Mouse (Mus musculus): ENCODE data around the gene Cul4a. TPM values are rescaled to one million over a fixed set of nuclear protein-coding genes. Genes with fewer than 3 reads are reported as not detected.

The Cul4a gene
- total RNA-seq, 2 experiments from 2014 or later = 405 to 552 TPM

- no peak for ATAC-seq (replicated peaks; ENCODE audit: low FRiP score, poor library complexity, severe bottlenecking)
These were observed 19.5 kb downstream of the Cul4a start for GRCm38 (mm10) chr8:13124897-13125296.

GRCm38 (mm10) chr8:13132220-13132619 lies 26.8 kb downstream of the Cul4a start:
- peak; percentile 85 for ATAC-seq (replicated peaks; ENCODE audit: low FRiP score, poor library complexity, severe bottlenecking)

- no peak for ATAC-seq (replicated peaks; ENCODE audit: low FRiP score, poor library complexity, severe bottlenecking)
These were observed 34.3 kb downstream of the Cul4a start for GRCm38 (mm10) chr8:13139641-13140182.

- no peak for ATAC-seq (replicated peaks; ENCODE audit: low FRiP score, poor library complexity, severe bottlenecking)
These were observed 36.3 kb downstream of the Cul4a start for GRCm38 (mm10) chr8:13141681-13142080.

- no peak for ATAC-seq (replicated peaks; ENCODE audit: low FRiP score, poor library complexity, severe bottlenecking)
These were observed 43.1 kb downstream of the Cul4a start for GRCm38 (mm10) chr8:13148476-13148875.

- no peak for ATAC-seq (replicated peaks; ENCODE audit: low FRiP score, poor library complexity, severe bottlenecking)
These were observed 43.9 kb downstream of the Cul4a start for GRCm38 (mm10) chr8:13149287-13149686.

GRCm38 (mm10) chr8:13149866-13150265 lies 44.4 kb downstream of the Cul4a start:
- no peak for ATAC-seq (replicated peaks; ENCODE audit: low FRiP score, poor library complexity, severe bottlenecking)

GRCm38 (mm10) chr8:13150929-13151328 lies 45.5 kb downstream of the Cul4a start:
- 0 out of 2 replicates have a peak, but pooled peaks have one; percentile 3 for ATAC-seq (replicated peaks; ENCODE audit: low FRiP score, poor library complexity, severe bottlenecking)

- ATAC-seq (replicated peaks; ENCODE audit: low FRiP score, poor library complexity, severe bottlenecking) = no peak
These were observed 48.7 kb downstream of the Cul4a start for GRCm38 (mm10) chr8:13154099-13154498.

GRCm38 (mm10) chr8:13155358-13155757 lies 49.9 kb downstream of the Cul4a start:
- ATAC-seq (replicated peaks; ENCODE audit: low FRiP score, poor library complexity, severe bottlenecking) = no peak

- ATAC-seq (replicated peaks; ENCODE audit: low FRiP score, poor library complexity, severe bottlenecking) = no peak
These were observed 51.1 kb downstream of the Cul4a start for GRCm38 (mm10) chr8:13156327-13157097.

GRCm38 (mm10) chr8:13158718-13159376 lies 53.4 kb downstream of the Cul4a start, which contains the start of gene Lamp1:
Gene Lamp1, plus strand, starts transcription at chr8:13159161.
- peak; percentile 85 for ATAC-seq (replicated peaks; ENCODE audit: low FRiP score, poor library complexity, severe bottlenecking)

GRCm38 (mm10) chr8:13159377-13159881 lies 54.0 kb downstream of the Cul4a start:
- peak; percentile 64 for ATAC-seq (replicated peaks; ENCODE audit: low FRiP score, poor library complexity, severe bottlenecking)

GRCm38 (mm10) chr8:13160691-13161090 lies 55.3 kb downstream of the Cul4a start:
- no peak for ATAC-seq (replicated peaks; ENCODE audit: low FRiP score, poor library complexity, severe bottlenecking)

GRCm38 (mm10) chr8:13162098-13162497 lies 56.7 kb downstream of the Cul4a start:
- no peak for ATAC-seq (replicated peaks; ENCODE audit: low FRiP score, poor library complexity, severe bottlenecking)

- ATAC-seq (replicated peaks; ENCODE audit: low FRiP score, poor library complexity, severe bottlenecking) = no peak
These were observed 58.1 kb downstream of the Cul4a start for GRCm38 (mm10) chr8:13163563-13163962.

GRCm38 (mm10) chr8:13164361-13164760 lies 58.9 kb downstream of the Cul4a start:
- ATAC-seq (replicated peaks; ENCODE audit: low FRiP score, poor library complexity, severe bottlenecking) = no peak

GRCm38 (mm10) chr8:13170510-13170909 lies 65.1 kb downstream of the Cul4a start:
- no peak for ATAC-seq (replicated peaks; ENCODE audit: low FRiP score, poor library complexity, severe bottlenecking)

GRCm38 (mm10) chr8:13174305-13174704 lies 68.9 kb downstream of the Cul4a start:
- no peak for ATAC-seq (replicated peaks; ENCODE audit: low FRiP score, poor library complexity, severe bottlenecking)

- ATAC-seq (replicated peaks; ENCODE audit: low FRiP score, poor library complexity, severe bottlenecking) = no peak
These were observed 69.4 kb downstream of the Cul4a start for GRCm38 (mm10) chr8:13174811-13175210.

- no peak for ATAC-seq (replicated peaks; ENCODE audit: low FRiP score, poor library complexity, severe bottlenecking)
These were observed 70.2 kb downstream of the Cul4a start for GRCm38 (mm10) chr8:13175650-13176049.
